Mouse (Mus musculus) MEL (cell line): Measurements from ENCODE around the gene Map4k1. TPM values are rescaled to one million over a fixed set of nuclear protein-coding genes. Genes with fewer than 3 reads are reported as not detected.
A peak's percentile ranks its signal among the peaks of the same experiment; 100 is the strongest.

ENCODE experiments used
- DNase-seq: peaks from one replicate; pipeline ENCODE4 v3.0.0; 2011; ENCODE audit warnings: low read depth, low spot score
- H3K27ac ChIP-seq: 2 replicates; pipeline ENCODE4 v1.5.1; 2012; ENCODE audit warnings: low read depth, mild to moderate bottlenecking, control low read depth, low read length, moderate library complexity; ENCODE audit not compliant: control insufficient read depth
- H3K27me3 ChIP-seq, 2 experiments: fragments of 150-350 bp in 1 of 2; sonication (generic) in 1 of 2; 2 replicates each; pipeline ENCODE4 v1.6.1; 2012; ENCODE audit warnings: low read length in 2 of 2, mild to moderate bottlenecking in 2 of 2, improper control_type of control experiment in 1 of 2, moderate library complexity in 1 of 2; ENCODE audit not compliant: insufficient read depth in 2 of 2, control insufficient read depth in 1 of 2
- H3K36me3 ChIP-seq, 2 experiments: 2 replicates each; pipeline ENCODE4 v1.6.1; 2012 to 2014; ENCODE audit warnings: low read length in 2 of 2, improper control_type of control experiment in 1 of 2, inconsistent platforms in 1 of 2, mild to moderate bottlenecking in 1 of 2; ENCODE audit not compliant: insufficient read depth in 2 of 2, control insufficient read depth in 1 of 2
- H3K4me1 ChIP-seq, 2 experiments: fragments of 150-350 bp in 1 of 2; sonication (generic) in 1 of 2; 2 replicates each; pipeline ENCODE4 v1.6.1; 2012; ENCODE audit warnings: low read length in 2 of 2, improper control_type of control experiment in 1 of 2, mild to moderate bottlenecking in 1 of 2; ENCODE audit not compliant: insufficient read depth in 2 of 2, control insufficient read depth in 1 of 2
- H3K4me3 ChIP-seq, 2 experiments: fragments of 150-350 bp in 1 of 2; sonication (generic) in 1 of 2; 2 replicates each; pipeline ENCODE4 v1.5.1; 2012; ENCODE audit warnings: low read depth in 2 of 2, low read length in 2 of 2, mild to moderate bottlenecking in 2 of 2, moderate library complexity in 2 of 2, control low read depth in 1 of 2, improper control_type of control experiment in 1 of 2; ENCODE audit not compliant: control insufficient read depth in 1 of 2, insufficient read depth in 1 of 2
- H3K79me2 ChIP-seq: 2 replicates; pipeline ENCODE4 v1.6.1; 2012; ENCODE audit warnings: mild to moderate bottlenecking, low read length, moderate library complexity; ENCODE audit not compliant: control insufficient read depth, poor library complexity, insufficient read depth
- H3K9ac ChIP-seq: 2 replicates; pipeline ENCODE4 v1.6.1; 2012; ENCODE audit warnings: low read depth, mild to moderate bottlenecking, control low read depth, low read length, moderate library complexity; ENCODE audit not compliant: control insufficient read depth, poor library complexity, severe bottlenecking
- H3K9me3 ChIP-seq: fragments of 150-350 bp; sonication (generic); replicated peaks from 2 replicates; pipeline ENCODE4 v1.6.1; 2012; ENCODE audit warnings: mild to moderate bottlenecking, low read length, improper control_type of control experiment, moderate library complexity; ENCODE audit not compliant: insufficient read depth
- BHLHE40 ChIP-seq: IDR thresholded peaks from 2 replicates; pipeline ENCODE4 v1.6.1; 2012; ENCODE audit warnings: low read depth, mild to moderate bottlenecking, inconsistent platforms, low read length, improper control_type of control experiment, borderline replicate concordance
- CTCF ChIP-seq, 3 experiments: IDR thresholded peaks in 2 of 3; conservative IDR thresholded peaks in 1 of 3; 2 replicates each; pipeline ENCODE4 v1.5.1; 2011 to 2012; ENCODE audit warnings: low read length in 3 of 3, low read depth in 2 of 3, mild to moderate bottlenecking in 2 of 3, improper control_type of control experiment in 1 of 3, inconsistent platforms in 1 of 3, mixed read lengths in 1 of 3, moderate library complexity in 1 of 3; ENCODE audit not compliant: control insufficient read depth in 1 of 3, insufficient read depth in 1 of 3, poor library complexity in 1 of 3, severe bottlenecking in 1 of 3
- ELF1 ChIP-seq: IDR thresholded peaks from 2 replicates; pipeline ENCODE4 v1.6.1; 2014; ENCODE audit warnings: low read depth, mild to moderate bottlenecking, inconsistent platforms, low read length, improper control_type of control experiment, moderate library complexity
- EP300 ChIP-seq, 2 experiments: IDR thresholded peaks; 2 replicates each; pipeline ENCODE4 v1.6.1; 2011; ENCODE audit warnings: improper control_type of control experiment in 2 of 2, low read length in 2 of 2, low read depth in 1 of 2, mild to moderate bottlenecking in 1 of 2
- GATA1 ChIP-seq: IDR thresholded peaks from 2 replicates; pipeline ENCODE4 v1.6.1; 2011; ENCODE audit warnings: low read depth, low read length, improper control_type of control experiment
- MAFK ChIP-seq: IDR thresholded peaks from 2 replicates; pipeline ENCODE4 v1.6.1; 2011; ENCODE audit warnings: low read depth, mild to moderate bottlenecking, low read length, improper control_type of control experiment, borderline replicate concordance
- MAZ ChIP-seq: IDR thresholded peaks from 2 replicates; pipeline ENCODE4 v1.6.1; 2012; ENCODE audit warnings: low read depth, mild to moderate bottlenecking, inconsistent platforms, low read length, improper control_type of control experiment
- MEF2A ChIP-seq: IDR thresholded peaks from 2 replicates; pipeline ENCODE4 v1.6.1; 2014; ENCODE audit warnings: low read depth, mild to moderate bottlenecking, inconsistent platforms, low read length, improper control_type of control experiment; ENCODE audit not compliant: poor library complexity, insufficient replicate concordance, severe bottlenecking; ENCODE audit errors: extremely low read depth
- POLR2A ChIP-seq, 2 experiments: IDR thresholded peaks; 2 replicates each; pipeline ENCODE4 v1.6.1; 2011 to 2012; ENCODE audit warnings: low read length in 2 of 2, mild to moderate bottlenecking in 2 of 2, control low read depth in 1 of 2, improper control_type of control experiment in 1 of 2, low read depth in 1 of 2, moderate library complexity in 1 of 2; ENCODE audit not compliant: control insufficient read depth in 1 of 2, insufficient read depth in 1 of 2, poor library complexity in 1 of 2
- POLR2AphosphoS2 ChIP-seq: IDR thresholded peaks from 2 replicates; pipeline ENCODE4 v1.6.1; 2011; ENCODE audit warnings: low read length, improper control_type of control experiment
- POLR2AphosphoS5 ChIP-seq: IDR thresholded peaks from 2 replicates; pipeline ENCODE4 v1.6.1; 2012; ENCODE audit warnings: low read depth, borderline replicate concordance, mild to moderate bottlenecking, inconsistent platforms, low read length, moderate library complexity, mixed read lengths
- RAD21 ChIP-seq: IDR thresholded peaks from 2 replicates; pipeline ENCODE4 v1.6.1; 2011; ENCODE audit warnings: mild to moderate bottlenecking, low read depth, low read length, improper control_type of control experiment
- RCOR1 ChIP-seq: IDR thresholded peaks from 2 replicates; pipeline ENCODE4 v1.6.1; 2012; ENCODE audit warnings: low read depth, mild to moderate bottlenecking, inconsistent platforms, low read length, improper control_type of control experiment
- SIN3A ChIP-seq: IDR thresholded peaks from 2 replicates; pipeline ENCODE4 v1.6.1; 2012; ENCODE audit warnings: low read length, improper control_type of control experiment, inconsistent platforms
- TAL1 ChIP-seq: IDR thresholded peaks from 2 replicates; pipeline ENCODE4 v1.6.1; 2012; ENCODE audit warnings: mild to moderate bottlenecking, inconsistent platforms, low read length, moderate library complexity, mixed read lengths
- TBP ChIP-seq: IDR thresholded peaks from 2 replicates; pipeline ENCODE4 v1.8.0; 2011; ENCODE audit warnings: low read depth, low read length, improper control_type of control experiment
- UBTF ChIP-seq: IDR thresholded peaks from 2 replicates; pipeline ENCODE4 v1.6.1; 2012; ENCODE audit warnings: low read depth, mild to moderate bottlenecking, inconsistent platforms, low read length, improper control_type of control experiment, moderate library complexity, borderline replicate concordance; ENCODE audit not compliant: insufficient read depth
- ZC3H11A ChIP-seq: IDR thresholded peaks from 2 replicates; pipeline ENCODE4 v1.6.1; 2012; ENCODE audit warnings: low read depth, mild to moderate bottlenecking, inconsistent platforms, low read length, improper control_type of control experiment
- ZKSCAN1 ChIP-seq: IDR thresholded peaks from 2 replicates; pipeline ENCODE4 v1.6.1; 2012; ENCODE audit warnings: low read depth, mild to moderate bottlenecking, inconsistent platforms, low read length, improper control_type of control experiment, moderate library complexity
- ZMIZ1 ChIP-seq: IDR thresholded peaks from 2 replicates; pipeline ENCODE4 v1.6.1; 2012; ENCODE audit warnings: low read depth, mild to moderate bottlenecking, inconsistent platforms, low read length, improper control_type of control experiment, moderate library complexity
- ZNF384 ChIP-seq: IDR thresholded peaks from 2 replicates; pipeline ENCODE4 v1.6.1; 2012; ENCODE audit warnings: low read depth, mild to moderate bottlenecking, inconsistent platforms, low read length, improper control_type of control experiment
- polyA plus RNA-seq, 2 experiments: library from polyadenylated mRNA; stranded (reverse) in 1 of 2; unstranded in 1 of 2; fragments of >175 nt in 1 of 2; fragments of >200 nt in 1 of 2; gene quantifications; 2 replicates each; pipeline versions ENCODE4 v1.2.1 to v1.2.4; 2012; ENCODE audit warnings: low replicate concordance in 2 of 2, low read depth in 1 of 2; ENCODE audit not compliant: insufficient read length in 2 of 2, insufficient read depth in 1 of 2, missing spikeins in 1 of 2
- total RNA-seq: library from RNA; depleted of rRNA; stranded (reverse); fragments of 300-350 nt; gene quantifications from 2 replicates; pipeline ENCODE4 v1.2.3, GENCODE M21; 2012

Gene Map4k1
- total and polyA plus RNA-seq, 3 experiments = 17.3 to 50.8 TPM; not detected in 1

GRCm38 (mm10) chr7:28969271-28969670, 12.6 kb upstream of the Map4k1 start:
- TF ChIP-seq ZC3H11A (no peak), ZKSCAN1 (no peak), UBTF (no peak), RCOR1 (no peak), BHLHE40 (no peak), RAD21 (no peak), POLR2AphosphoS2 (no peak), POLR2A (IDR thresholded peaks at IDR 0.05; ENCODE audit: control insufficient read depth in 1 of 2, insufficient read depth in 1 of 2, low read depth in 1 of 2, low read length in 2 of 2, poor library complexity in 1 of 2) (no peak), MAZ (no peak), TBP (no peak), MEF2A (no peak), GATA1 (no peak), EP300 (IDR thresholded peaks at IDR 0.05; ENCODE audit: low read depth in 1 of 2, low read length in 2 of 2) (no peak), CTCF (IDR thresholded peaks at IDR 0.05 in 2 of 3, conservative IDR thresholded peaks at IDR 0.05 in 1 of 3; ENCODE audit: control insufficient read depth in 1 of 3, insufficient read depth in 1 of 3, low read depth in 2 of 3, low read length in 3 of 3, poor library complexity in 1 of 3, severe bottlenecking in 1 of 3) (no peak), TAL1 (no peak), ELF1 (no peak), ZMIZ1 (no peak), ZNF384 (no peak), SIN3A (no peak), POLR2AphosphoS5 (no peak)
- TF ChIP-seq, all 39 proteins: peak for 0
- Histone ChIP-seq H3K9me3 (no peaks in the 10 kb centered on the region), H3K4me3 (no peak overlapping the region), H3K36me3 (peaks cover 0 to 3% of the 10 kb centered on the region in 2 experiments; a peak in 2 of 4 replicates), H3K27me3 (no peaks in the 10 kb centered on the region), H3K4me1 (no peaks in the 10 kb centered on the region), H3K9ac (no peak overlapping the region), H3K79me2 (no peaks in the 10 kb centered on the region), H3K27ac (no peak overlapping the region)
- DNase-seq = no peak

GRCm38 (mm10) chr7:28969672-28970394, 12.0 kb upstream of the Map4k1 start:
- Histone ChIP-seq H3K4me1 (no peaks in the 10 kb centered on the region), H3K27me3 (no peaks in the 10 kb centered on the region), H3K9ac (no peak overlapping the region), H3K4me3 (no peak overlapping the region), H3K79me2 (no peaks in the 10 kb centered on the region), H3K9me3 (no peaks in the 10 kb centered on the region), H3K36me3 (peaks cover 0 to 3% of the 10 kb centered on the region in 2 experiments; a peak in 2 of 4 replicates), H3K27ac (no peak overlapping the region)
- DNase-seq = no peak
- TF ChIP-seq MAFK (no peak), GATA1 (no peak), POLR2AphosphoS2 (0 out of 2 replicates have a peak, but pooled peaks have one; percentile 26)
